Mouse (Mus musculus) C2C12 (cell line): ENCODE data around the gene A730071L15Rik. TPM values are rescaled to one million over a fixed set of nuclear protein-coding genes. Genes with fewer than 3 reads are reported as not detected.

Experiments used
- H3K27me3 ChIP-seq: one replicate; pipeline ENCODE4 v1.6.1; 2011; ENCODE audit not compliant: control insufficient read depth, insufficient read depth, insufficient read length
- H3K36me3 ChIP-seq: one replicate; pipeline ENCODE4 v1.6.1; 2011; ENCODE audit not compliant: control insufficient read depth, insufficient read depth
- H3K4me3 ChIP-seq: one replicate; pipeline ENCODE4 v1.5.1; 2011; ENCODE audit warnings: mild to moderate bottlenecking, control low read depth; ENCODE audit not compliant: poor library complexity, insufficient read depth, severe bottlenecking
- H3K79me2 ChIP-seq: one replicate; pipeline ENCODE4 v1.6.1; 2011; ENCODE audit not compliant: control insufficient read depth, insufficient read depth
- H3K79me3 ChIP-seq: one replicate; pipeline ENCODE4 v1.6.1; 2011; ENCODE audit warnings: low read depth, control low read depth
- H3ac ChIP-seq: one replicate; pipeline ENCODE3; 2011; ENCODE audit warnings: low read depth; ENCODE audit not compliant: control insufficient read depth, insufficient read length
- CEBPB ChIP-seq: IDR thresholded peaks from one replicate; pipeline ENCODE4 v1.6.1; 2011; ENCODE audit warnings: low read depth, mild to moderate bottlenecking, control low read depth, moderate library complexity
- CTCF ChIP-seq: IDR thresholded peaks from one replicate; pipeline ENCODE4 v1.5.1; 2011; ENCODE audit not compliant: control insufficient read depth, insufficient read depth, insufficient read length
- FOSL1 ChIP-seq: IDR thresholded peaks from one replicate; pipeline ENCODE4 v1.8.0; 2011; ENCODE audit warnings: mild to moderate bottlenecking, low read length; ENCODE audit not compliant: poor library complexity, insufficient read depth, severe bottlenecking
- MAX ChIP-seq: IDR thresholded peaks from one replicate; pipeline ENCODE4 v1.6.1; 2011; ENCODE audit warnings: mild to moderate bottlenecking, control low read depth
- MYOD1 ChIP-seq: IDR thresholded peaks from one replicate; pipeline ENCODE4 v1.6.1; 2011; ENCODE audit warnings: low read depth; ENCODE audit not compliant: control insufficient read depth, insufficient read length
- MYOG ChIP-seq: IDR thresholded peaks from one replicate; pipeline ENCODE4 v1.6.1; 2011; ENCODE audit not compliant: control insufficient read depth, insufficient read length; ENCODE audit errors: extremely low read depth
- USF1 ChIP-seq: IDR thresholded peaks from one replicate; pipeline ENCODE4 v1.6.1; 2011; ENCODE audit warnings: low read depth, mild to moderate bottlenecking, control low read depth, moderate library complexity
- polyA plus RNA-seq: library from polyadenylated mRNA; unstranded; fragments of >200 nt; fragmentation: generic; extraction: Trizol; gene quantifications from one replicate; pipeline ENCODE4 v1.2.1, GENCODE M21; 2012; ENCODE audit warnings: missing spikeins

The A730071L15Rik gene
- polyA plus RNA-seq, 1 experiment, result 0.08 TPM

DNA sequence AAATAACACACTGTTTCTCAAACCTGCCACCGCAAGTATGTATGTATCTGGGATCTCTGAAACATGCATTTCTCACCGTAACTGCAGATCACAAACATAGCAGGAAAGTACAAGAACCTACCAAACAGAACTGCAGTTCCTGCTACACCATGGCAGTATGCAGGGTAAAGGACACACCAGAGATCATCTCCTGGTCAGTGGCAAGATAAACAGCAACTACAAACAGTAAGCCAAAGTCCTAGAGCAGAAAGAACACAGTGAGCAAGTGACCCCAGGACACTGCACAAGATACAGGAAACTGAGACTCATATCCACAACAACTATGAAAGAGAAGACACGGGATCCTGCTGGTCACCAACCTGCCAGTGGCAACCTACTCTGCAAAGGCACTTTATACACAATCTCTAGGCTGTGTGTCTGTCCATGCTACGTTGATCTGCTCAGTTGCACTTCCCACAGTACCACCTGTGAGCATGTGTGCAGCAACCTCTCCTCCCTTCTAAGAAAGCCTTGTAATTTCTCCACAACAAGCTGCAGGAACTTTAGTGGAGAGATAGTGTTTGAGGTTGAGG is 40.0 kb upstream of the A730071L15Rik start:
- Histone ChIP-seq H3K27me3 (no peaks in the 10 kb centered on the region), H3ac (no peak overlapping the region), H3K36me3 (no peaks in the 10 kb centered on the region), H3K79me3 (peaks cover 71% of the 10 kb centered on the region), H3K4me3 (no peak overlapping the region), H3K79me2 (peaks cover 100% of the 10 kb centered on the region)
- TF ChIP-seq CTCF, result no peak
- no peak for TF ChIP-seq MYOG
- TF ChIP-seq CEBPB, result no peak
- TF ChIP-seq MYOD1, result no peak
- no peak for TF ChIP-seq FOSL1
- TF ChIP-seq USF1, result no peak
- TF ChIP-seq MAX, result no peak

DNA sequence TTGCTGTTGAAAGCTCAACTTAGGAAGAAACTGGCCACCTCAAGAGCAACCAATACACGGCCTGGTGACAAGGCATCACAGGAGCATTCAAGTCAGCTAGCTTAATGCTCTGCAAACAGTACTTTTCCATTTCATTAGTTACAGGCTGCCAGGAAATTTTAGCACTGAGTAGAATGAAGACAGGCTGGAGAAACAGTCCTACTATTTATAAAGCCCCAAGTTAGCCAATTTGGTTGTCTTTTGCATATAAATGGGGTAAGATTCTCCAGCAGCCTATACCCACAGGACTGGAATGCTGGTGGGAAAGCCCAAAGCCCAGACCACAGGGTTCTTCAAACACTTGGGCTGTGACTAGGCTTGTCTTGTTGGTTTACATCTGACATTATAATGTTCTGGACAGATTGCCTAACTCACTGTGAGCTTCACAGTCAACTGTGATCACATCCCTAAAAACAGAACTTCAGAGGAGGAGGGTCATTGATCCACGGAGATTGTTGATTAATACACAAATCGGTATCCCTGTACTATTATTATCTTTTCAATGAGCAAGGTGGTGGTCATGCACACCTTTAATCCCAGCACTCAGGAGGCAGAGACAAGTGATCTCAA is 39.1 kb upstream of the A730071L15Rik start:
- no peak overlapping the region for H3K4me3 ChIP-seq
- no peak for TF ChIP-seq CTCF
- no peak for TF ChIP-seq MYOD1
- no peak for TF ChIP-seq FOSL1
- TF ChIP-seq USF1, result no peak
- TF ChIP-seq MYOG, result no peak
- TF ChIP-seq CEBPB, result no peak
- no peak for TF ChIP-seq MAX
- no peak overlapping the region for H3ac ChIP-seq
- peaks cover 72% of the 10 kb centered on the region for H3K79me3 ChIP-seq
- H3K27me3 ChIP-seq, result no peaks in the 10 kb centered on the region
- peaks cover 100% of the 10 kb centered on the region for H3K79me2 ChIP-seq
- H3K36me3 ChIP-seq, result no peaks in the 10 kb centered on the region

DNA sequence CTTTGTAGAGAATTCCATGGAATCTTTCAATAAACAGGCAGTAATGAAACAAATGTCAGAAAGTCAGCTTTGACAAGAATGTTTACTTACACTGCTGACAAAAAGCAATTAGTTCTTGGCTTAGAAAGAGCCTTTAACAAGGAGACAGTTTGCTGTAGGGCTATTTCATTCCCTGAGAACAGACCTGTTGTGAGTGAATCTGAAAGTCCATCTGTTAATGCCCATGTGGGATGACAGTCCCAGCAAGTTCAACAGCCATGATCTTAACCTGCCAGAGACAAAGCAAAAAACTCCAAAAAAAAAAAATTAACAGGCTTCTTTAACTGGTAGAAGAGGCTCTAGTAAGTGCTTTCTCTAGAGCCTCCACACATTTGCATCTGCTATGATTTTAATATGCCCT is 38.3 kb upstream of the A730071L15Rik start:
- Histone ChIP-seq H3ac (no peak overlapping the region), H3K79me2 (peaks cover 98% of the 10 kb centered on the region), H3K79me3 (peaks cover 70% of the 10 kb centered on the region), H3K4me3 (no peak overlapping the region), H3K36me3 (no peaks in the 10 kb centered on the region), H3K27me3 (no peaks in the 10 kb centered on the region)
- TF ChIP-seq MYOD1 (no peak), USF1 (no peak), CTCF (no peak), FOSL1 (no peak), MAX (no peak), CEBPB (no peak), MYOG (no peak)

DNA sequence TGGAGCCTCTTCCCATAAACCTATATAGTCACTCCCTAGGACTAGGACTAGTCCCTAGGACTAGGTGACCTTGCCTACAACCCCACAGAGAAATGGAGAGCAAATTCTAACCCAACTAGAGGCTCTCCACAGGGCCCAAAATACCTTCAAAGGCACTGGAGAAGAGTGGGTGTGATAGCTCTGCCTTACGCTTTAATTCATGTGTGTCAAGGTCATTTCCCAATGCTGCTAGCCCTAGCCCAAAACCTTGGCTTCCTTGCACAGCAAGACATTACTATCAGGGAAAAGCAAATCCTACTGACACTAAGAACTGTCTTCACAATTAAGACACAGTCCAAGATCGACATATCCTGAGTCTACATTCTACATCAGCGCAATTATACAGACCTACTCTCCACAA is 36.8 kb upstream of the A730071L15Rik start:
- Histone ChIP-seq H3K79me3 (peaks cover 69% of the 10 kb centered on the region), H3K4me3 (no peak overlapping the region), H3K36me3 (no peaks in the 10 kb centered on the region), H3K79me2 (peaks cover 98% of the 10 kb centered on the region), H3K27me3 (no peaks in the 10 kb centered on the region), H3ac (no peak overlapping the region)
- TF ChIP-seq USF1 (no peak), FOSL1 (no peak), MAX (no peak), CTCF (no peak), CEBPB (no peak), MYOG (no peak), MYOD1 (no peak)

DNA sequence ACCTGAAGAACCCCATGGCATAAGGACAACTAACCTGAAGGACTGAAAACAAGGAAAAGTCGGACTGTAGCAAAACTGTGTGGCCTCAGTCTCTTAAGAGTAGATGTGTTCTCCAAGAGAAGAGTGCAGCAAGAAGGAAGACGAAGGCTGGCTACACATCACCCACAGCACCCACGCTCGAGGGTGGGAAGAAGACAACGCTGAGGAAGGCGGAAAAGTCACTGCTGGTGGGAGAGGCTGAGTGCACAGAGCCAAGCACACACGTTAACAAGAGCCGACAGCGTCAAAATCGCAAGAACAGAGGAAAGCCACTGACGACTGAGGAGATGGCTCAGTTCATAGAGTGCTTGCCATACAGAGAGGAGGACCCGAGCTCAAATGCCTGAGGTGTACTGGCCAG is 36.1 kb upstream of the A730071L15Rik start:
- H3K36me3 ChIP-seq, result no peaks in the 10 kb centered on the region
- H3K79me2 ChIP-seq, result peaks cover 98% of the 10 kb centered on the region
- H3K27me3 ChIP-seq, result no peaks in the 10 kb centered on the region
- no peak overlapping the region for H3K4me3 ChIP-seq
- H3K79me3 ChIP-seq, result peaks cover 72% of the 10 kb centered on the region
- TF ChIP-seq USF1, result no peak
- no peak for TF ChIP-seq MYOG
- TF ChIP-seq FOSL1, result no peak
- no peak for TF ChIP-seq CTCF
- TF ChIP-seq MYOD1, result no peak
- no peak for TF ChIP-seq MAX
- no peak for TF ChIP-seq CEBPB
- H3ac ChIP-seq, result no peak overlapping the region

DNA sequence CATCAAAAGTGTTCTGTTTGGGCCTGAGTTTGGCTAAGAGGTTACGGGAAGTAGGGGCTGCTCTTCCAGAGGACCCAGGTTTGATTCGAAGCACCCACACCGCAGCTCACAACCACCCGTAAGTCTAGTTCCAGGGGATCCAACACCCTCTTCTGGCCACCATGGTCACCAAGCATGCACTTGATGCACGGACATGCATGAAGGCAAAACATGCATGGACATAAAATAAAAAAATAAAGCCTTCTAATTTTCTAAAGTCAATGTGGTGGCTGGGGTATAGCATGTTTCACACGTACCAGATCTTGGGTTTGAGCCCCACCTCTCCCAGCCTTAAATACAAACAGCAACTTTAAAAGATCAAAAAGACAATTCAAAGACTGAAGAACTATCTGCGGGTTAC is 35.0 kb upstream of the A730071L15Rik start:
- Histone ChIP-seq H3K27me3 (no peaks in the 10 kb centered on the region), H3ac (no peak overlapping the region), H3K79me2 (peaks cover 98% of the 10 kb centered on the region), H3K4me3 (no peak overlapping the region), H3K79me3 (peaks cover 71% of the 10 kb centered on the region), H3K36me3 (no peaks in the 10 kb centered on the region)
- TF ChIP-seq FOSL1, result no peak
- TF ChIP-seq USF1, result no peak
- TF ChIP-seq CEBPB, result no peak
